Mouse (Mus musculus) lung, adult 2 months (tissue): ENCODE measurements around the gene Trmt13. TPM values are rescaled to one million over a fixed set of nuclear protein-coding genes. Genes with fewer than 3 reads are reported as not detected.
A peak's percentile ranks its signal among the peaks of the same experiment; 100 is the strongest.

Experiments
- DNase-seq: peaks from one replicate; pipeline ENCODE4 v3.0.0; 2022
- H3K4me1 ChIP-seq: fragments of 200-500 bp; 2 replicates; pipeline ENCODE4 v1.6.1; 2011; ENCODE audit warnings: low read length; ENCODE audit not compliant: control insufficient read depth, insufficient read depth
- H3K4me3 ChIP-seq: fragments of 200-500 bp; replicated peaks from 2 replicates; pipeline ENCODE3; 2011; ENCODE audit warnings: low read depth, mild to moderate bottlenecking, control low read depth, low read length; ENCODE audit errors: extremely low read depth
- CTCF ChIP-seq: fragments of 200-500 bp; IDR thresholded peaks from 2 replicates; pipeline ENCODE4 v1.5.1; 2011; ENCODE audit warnings: mild to moderate bottlenecking, low read length, control low read depth; ENCODE audit not compliant: insufficient read depth
- POLR2A ChIP-seq: fragments of 200-500 bp; IDR thresholded peaks from 2 replicates; pipeline ENCODE4 v1.6.1; 2011; ENCODE audit warnings: low read depth, mild to moderate bottlenecking, control low read depth, low read length, borderline replicate concordance; ENCODE audit errors: extremely low read depth
- WGBS: fragments of 180-500 bp; shearing (Covaris S2); methylation state at CpG from one replicate; pipeline ENCODE4 v1.1.7; 2018; 5-methylcytosine and 5-hydroxymethylcytosine counted together
- polyA plus RNA-seq: library from polyadenylated mRNA; depleted of rRNA; stranded (reverse); fragments of >200 nt; gene quantifications from 2 replicates; pipeline ENCODE4 v1.2.3, GENCODE M21; 2012

The Trmt13 gene
- polyA plus RNA-seq, 1 experiment: 6.2 TPM

- TF ChIP-seq CTCF (no peak), POLR2A (no peak)
- Histone ChIP-seq H3K4me1 (no peaks in the 10 kb centered on the region), H3K4me3 (no peak overlapping the region)
- WGBS: 68% methylated on average over 8 of the region's 8 CpGs
- DNase-seq: no peak
Measured at GRCm38 (mm10) chr3:116615318-116616068, 1.1 kb upstream of the Trmt13 start.

GRCm38 (mm10) chr3:116604570-116604969 is 9.8 kb downstream of the Trmt13 start:
- no peak for DNase-seq
- Histone ChIP-seq H3K4me1 (no peaks in the 10 kb centered on the region), H3K4me3 (no peak overlapping the region)
- TF ChIP-seq POLR2A (no peak), CTCF (no peak)
- 85% methylated on average over 9 of the region's 9 CpGs for WGBS

GRCm38 (mm10) chr3:116601781-116602180 is 12.6 kb downstream of the Trmt13 start:
- Histone ChIP-seq H3K4me3 (no peak overlapping the region), H3K4me1 (no peaks in the 10 kb centered on the region)
- DNase-seq: no peak
- WGBS: 88% methylated on average over 5 of the region's 5 CpGs
- no peak for TF ChIP-seq CTCF
- no peak for TF ChIP-seq POLR2A

GRCm38 (mm10) chr3:116601005-116601404 is 13.4 kb downstream of the Trmt13 start:
- H3K4me1 ChIP-seq: no peaks in the 10 kb centered on the region
- TF ChIP-seq POLR2A: no peak
- no peak for TF ChIP-seq CTCF
- 65% methylated on average over 5 of the region's 5 CpGs for WGBS
- DNase-seq: no peak
- H3K4me3 ChIP-seq: no peak overlapping the region

DNA sequence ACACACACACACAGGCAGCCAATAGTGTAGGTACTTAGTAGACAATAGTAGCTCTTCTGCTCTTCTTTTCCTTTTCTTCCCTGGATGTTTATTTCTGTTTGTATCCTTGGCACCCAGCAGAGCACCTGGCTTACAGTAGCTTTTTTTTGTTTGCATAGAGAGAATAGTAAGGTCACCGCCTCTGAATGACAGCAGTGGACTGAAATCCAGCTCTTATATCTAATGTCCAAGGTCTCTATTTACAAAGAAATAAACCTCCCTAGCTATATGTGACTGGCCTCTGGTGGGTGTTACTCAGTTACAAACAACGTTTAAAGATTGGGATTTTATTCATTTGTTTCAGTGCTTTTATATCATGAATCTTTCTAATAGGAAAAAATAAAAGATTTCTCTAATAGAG is 14.7 kb downstream of the Trmt13 start:
- DNase-seq: no peak
- TF ChIP-seq POLR2A (no peak), CTCF (no peak)
- no peaks in the 10 kb centered on the region for H3K4me1 ChIP-seq
- H3K4me3 ChIP-seq: no peak overlapping the region
- WGBS: 65% methylated on average over 2 of the region's 2 CpGs

GRCm38 (mm10) chr3:116595603-116595991 is 18.8 kb downstream of the Trmt13 start:
- Histone ChIP-seq H3K4me1 (no peaks in the 10 kb centered on the region), H3K4me3 (peak overlapping the region; percentile 86)
- no peak for TF ChIP-seq CTCF
- no peak for TF ChIP-seq POLR2A
- 5% methylated on average over 10 of the region's 10 CpGs for WGBS
- no peak for DNase-seq

- TF ChIP-seq POLR2A (peak; percentile 51; the same call in 1 of the 2 replicates), CTCF (no peak)
- Histone ChIP-seq H3K4me3 (peak within 1 kb of the TSS; percentile 86), H3K4me1 (no peaks in the 10 kb centered on the region)
- DNase-seq: peak; percentile 99
- WGBS: under 1% methylated on average over 65 of the region's 65 CpGs
Measured at GRCm38 (mm10) chr3:116594728-116595602, 19.4 kb downstream of the Trmt13 start, which contains the start of gene Sass6. TSS of gene Sass6 (plus strand) at chr3:116594982.

GRCm38 (mm10) chr3:116594076-116594727 is 20.2 kb downstream of the Trmt13 start:
- no peak for DNase-seq
- Histone ChIP-seq H3K4me1 (no peaks in the 10 kb centered on the region), H3K4me3 (peak overlapping the region; percentile 86)
- WGBS: 1% methylated on average over 22 of the region's 22 CpGs
- TF ChIP-seq POLR2A (no peak), CTCF (no peak)

- Histone ChIP-seq H3K4me3 (no peak overlapping the region), H3K4me1 (no peaks in the 10 kb centered on the region)
- TF ChIP-seq CTCF (no peak), POLR2A (no peak)
- WGBS: 93% methylated on average over 9 of the region's 9 CpGs
- DNase-seq: no peak
Measured at GRCm38 (mm10) chr3:116582201-116582600, 32.2 kb downstream of the Trmt13 start.
